Mouse (Mus musculus) myocyte (in vitro differentiated cells): ENCODE results near the gene Upk2.

Experiments
- E2F4 ChIP-seq: IDR thresholded peaks from one replicate; pipeline ENCODE4 v1.6.1; 2011; ENCODE audit warnings: mild to moderate bottlenecking, control low read depth, moderate library complexity; ENCODE audit not compliant: insufficient read depth
- MAX ChIP-seq: IDR thresholded peaks from one replicate; pipeline ENCODE4 v1.6.1; 2011; ENCODE audit warnings: low read depth, mild to moderate bottlenecking, control low read depth
- MYOD1 ChIP-seq, 3 experiments: IDR thresholded peaks; one replicate each; pipeline ENCODE4 v1.6.1; 2011; ENCODE audit warnings: control low read depth in 2 of 3, low read depth in 2 of 3, mild to moderate bottlenecking in 2 of 3, moderate library complexity in 1 of 3; ENCODE audit not compliant: insufficient read length in 2 of 3, control insufficient read depth in 1 of 3
- MYOG ChIP-seq, 3 experiments: IDR thresholded peaks; one replicate each; pipeline ENCODE4 v1.6.1; 2011; ENCODE audit warnings: control low read depth in 2 of 3, low read depth in 2 of 3, mild to moderate bottlenecking in 2 of 3; ENCODE audit not compliant: insufficient read length in 2 of 3, control insufficient read depth in 1 of 3, insufficient read depth in 1 of 3
- POLR2A ChIP-seq: IDR thresholded peaks from one replicate; pipeline ENCODE4 v1.6.1; 2011; ENCODE audit warnings: low read depth, mild to moderate bottlenecking, control low read depth, moderate library complexity; ENCODE audit not compliant: insufficient read length
- POLR2AphosphoS2 ChIP-seq: IDR thresholded peaks from one replicate; pipeline ENCODE4 v1.6.1; 2011; ENCODE audit warnings: low read depth, control low read depth; ENCODE audit not compliant: insufficient read length
- REST ChIP-seq: IDR thresholded peaks from one replicate; pipeline ENCODE4 v1.6.1; 2011; ENCODE audit warnings: mild to moderate bottlenecking, control low read depth, moderate library complexity; ENCODE audit not compliant: insufficient read depth, insufficient read length
- TCF12 ChIP-seq: IDR thresholded peaks from one replicate; pipeline ENCODE4 v1.6.1; 2011; ENCODE audit warnings: mild to moderate bottlenecking, control low read depth; ENCODE audit not compliant: poor library complexity, insufficient read depth, severe bottlenecking
- TCF3 ChIP-seq: IDR thresholded peaks from one replicate; pipeline ENCODE4 v1.6.1; 2011; ENCODE audit warnings: low read depth, control low read depth; ENCODE audit not compliant: insufficient read length
- USF1 ChIP-seq: IDR thresholded peaks from one replicate; pipeline ENCODE4 v1.6.1; 2011; ENCODE audit warnings: low read depth, mild to moderate bottlenecking, control low read depth, moderate library complexity

GRCm38 (mm10) chr9:44468224-44468623 lies 13.4 kb upstream of the Upk2 start:
- TF ChIP-seq POLR2A = no peak
- TF ChIP-seq MAX = no peak
- no peak for TF ChIP-seq POLR2AphosphoS2
- no peak for TF ChIP-seq USF1
- TF ChIP-seq MYOG (IDR thresholded peaks at IDR 0.05; ENCODE audit: control insufficient read depth in 1 of 3, insufficient read depth in 1 of 3, insufficient read length in 2 of 3, low read depth in 2 of 3) = no peak
- TF ChIP-seq E2F4 = no peak
- no peak for TF ChIP-seq TCF12
- no peak for TF ChIP-seq REST
- no peak for TF ChIP-seq TCF3
- no peak for TF ChIP-seq MYOD1 (IDR thresholded peaks at IDR 0.05; ENCODE audit: control insufficient read depth in 1 of 3, insufficient read length in 2 of 3, low read depth in 2 of 3)
